Mouse (Mus musculus) G1E (cell line): ENCODE results near the gene Fam189b. TPM values are rescaled to one million over a fixed set of nuclear protein-coding genes. Genes with fewer than 3 reads are reported as not detected.

ENCODE experiments used
- ATAC-seq: 2 replicates; pipeline ENCODE4 v1.8.0; 2016; ENCODE audit warnings: mild to moderate bottlenecking; ENCODE audit not compliant: insufficient number of reproducible peaks, poor library complexity, low FRiP score, severe bottlenecking; ENCODE audit errors: extremely low read depth
- DNase-seq: peaks from one replicate; pipeline ENCODE4 v3.0.0; 2012; ENCODE audit warnings: low spot score
- H3K27me3 ChIP-seq: 2 replicates; pipeline ENCODE4 v1.6.1; 2012; ENCODE audit warnings: mild to moderate bottlenecking, low read length, inconsistent platforms; ENCODE audit not compliant: insufficient read depth
- H3K36me3 ChIP-seq: replicated peaks from 2 replicates; pipeline ENCODE3; 2012; ENCODE audit warnings: mild to moderate bottlenecking, inconsistent platforms
- H3K4me1 ChIP-seq: 2 replicates; pipeline ENCODE4 v1.6.1; 2012; ENCODE audit warnings: low read depth, low read length, inconsistent platforms, mixed read lengths; ENCODE audit not compliant: insufficient read depth
- H3K4me3 ChIP-seq: 2 replicates; pipeline ENCODE4 v1.5.1; 2012; ENCODE audit warnings: low read depth, mild to moderate bottlenecking, inconsistent platforms, low read length, moderate library complexity, mixed read lengths
- H3K9me3 ChIP-seq: replicated peaks from 2 replicates; pipeline ENCODE4 v1.6.1; 2012; ENCODE audit warnings: inconsistent platforms
- CTCF ChIP-seq: IDR thresholded peaks from 2 replicates; pipeline ENCODE4 v1.5.1; 2012; ENCODE audit warnings: low read depth, low read length, inconsistent platforms, mixed read lengths
- GATA1 ChIP-seq: IDR thresholded peaks from 2 replicates; pipeline ENCODE4 v1.6.1; 2012; ENCODE audit warnings: borderline replicate concordance, low read length, inconsistent platforms, mixed read lengths
- GATA2 ChIP-seq: IDR thresholded peaks from 2 replicates; pipeline ENCODE4 v1.6.1; 2012; ENCODE audit warnings: low read depth, low read length, inconsistent platforms, borderline replicate concordance
- POLR2AphosphoS5 ChIP-seq: IDR thresholded peaks from 2 replicates; pipeline ENCODE4 v1.6.1; 2012; ENCODE audit warnings: low read depth, low read length, inconsistent platforms; ENCODE audit not compliant: insufficient replicate concordance
- TAL1 ChIP-seq: conservative IDR thresholded peaks from 2 replicates; pipeline ENCODE4 v1.6.1; 2012; ENCODE audit warnings: low read depth, low read length, inconsistent platforms, mixed read lengths
- polyA plus RNA-seq: library from polyadenylated mRNA; stranded (reverse); fragments of >175 nt; gene quantifications from 2 replicates; pipeline ENCODE4 v1.2.3, GENCODE M21; 2012
- total RNA-seq, 2 experiments: library from RNA; stranded (forward) in 1 of 2; stranded (reverse) in 1 of 2; fragments of 200-1000 nt in 1 of 2; fragments of >200 nt in 1 of 2; fragmentation: Nextera tagmentation in 1 of 2; gene quantifications; 2 replicates each; pipeline ENCODE4 v1.2.3; 2014 to 2017

Fam189b gene
- total and polyA plus RNA-seq, 3 experiments, result 1.1 to 11.9 (median 3.5) TPM

DNA sequence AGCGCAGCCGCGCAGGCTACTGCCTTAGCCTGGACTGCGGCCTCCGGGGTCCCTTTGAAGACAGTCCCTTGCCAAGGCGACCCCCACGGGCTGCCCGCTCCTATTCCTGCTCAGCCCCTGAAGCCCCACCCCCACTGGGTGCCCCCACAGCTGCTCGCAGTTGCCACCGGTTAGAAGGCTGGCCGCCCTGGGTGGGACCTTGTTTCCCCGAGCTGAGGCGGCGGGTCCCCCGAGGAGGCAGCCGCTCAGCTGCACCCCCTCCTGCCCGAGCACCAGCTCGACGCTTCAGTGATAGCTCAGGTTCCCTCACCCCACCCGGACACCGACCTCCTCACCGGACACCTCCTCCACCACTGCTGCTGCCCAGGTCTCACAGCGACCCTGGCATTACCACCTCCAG is 4.3 kb downstream of the Fam189b start:
- peaks cover 60% of the 10 kb centered on the region for H3K36me3 ChIP-seq
- ATAC-seq (no peak), DNase-seq (no peak)
- H3K4me3 ChIP-seq, result no peak overlapping the region
- H3K9me3 ChIP-seq, result no peaks in the 10 kb centered on the region
- TF ChIP-seq TAL1, result no peak
- TF ChIP-seq POLR2AphosphoS5, result no peak
- TF ChIP-seq GATA1, result no peak
- no peak for TF ChIP-seq GATA2
- TF ChIP-seq CTCF, result no peak
- no peaks in the 10 kb centered on the region; the same call in 1 of the 2 replicates for H3K27me3 ChIP-seq
- peaks cover 29% of the 10 kb centered on the region for H3K4me1 ChIP-seq

DNA sequence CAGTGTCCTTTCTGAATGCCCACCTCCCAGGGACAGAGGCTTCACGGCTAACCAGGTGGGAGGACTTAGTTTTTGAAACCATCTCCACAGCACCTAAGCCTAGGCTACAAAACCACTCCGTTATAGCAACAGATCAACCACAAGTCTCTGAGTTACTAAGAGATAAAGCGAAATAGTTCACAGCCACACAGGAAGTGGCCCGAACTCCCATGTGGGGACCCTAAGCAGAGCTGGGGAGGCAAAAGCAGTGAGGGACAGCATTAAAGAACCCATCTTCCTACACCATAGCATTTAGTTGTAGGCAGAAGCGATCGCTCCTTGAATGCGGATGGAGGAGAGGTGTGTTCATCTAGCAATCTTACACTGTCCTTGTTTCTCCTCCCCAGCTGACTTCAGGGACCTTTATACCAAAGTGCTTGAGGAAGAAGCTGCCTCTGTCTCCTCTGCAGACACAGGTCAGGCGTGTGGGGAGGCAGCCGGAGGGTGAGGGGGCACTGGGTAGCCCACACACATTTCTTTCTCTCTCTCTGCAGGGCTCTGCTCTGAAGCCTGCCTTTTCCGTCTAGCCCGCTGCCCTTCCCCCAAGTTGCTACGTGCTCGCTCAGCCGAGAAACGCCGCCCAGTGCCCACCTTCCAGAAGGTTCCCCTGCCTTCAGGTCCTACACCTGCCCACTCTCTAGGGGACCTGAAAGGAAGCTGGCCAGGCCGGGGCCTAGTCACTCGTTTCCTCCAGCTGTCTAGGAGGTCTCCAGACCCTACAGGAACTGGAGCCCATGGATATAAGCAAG is 4.9 kb downstream of the Fam189b start:
- Histone ChIP-seq H3K9me3 (no peaks in the 10 kb centered on the region), H3K4me3 (no peak overlapping the region), H3K36me3 (peaks cover 53% of the 10 kb centered on the region), H3K27me3 (no peaks in the 10 kb centered on the region; the same call in 1 of the 2 replicates), H3K4me1 (peaks cover 22% of the 10 kb centered on the region)
- DNase-seq (no peak), ATAC-seq (no peak)
- no peak for TF ChIP-seq GATA2

DNA sequence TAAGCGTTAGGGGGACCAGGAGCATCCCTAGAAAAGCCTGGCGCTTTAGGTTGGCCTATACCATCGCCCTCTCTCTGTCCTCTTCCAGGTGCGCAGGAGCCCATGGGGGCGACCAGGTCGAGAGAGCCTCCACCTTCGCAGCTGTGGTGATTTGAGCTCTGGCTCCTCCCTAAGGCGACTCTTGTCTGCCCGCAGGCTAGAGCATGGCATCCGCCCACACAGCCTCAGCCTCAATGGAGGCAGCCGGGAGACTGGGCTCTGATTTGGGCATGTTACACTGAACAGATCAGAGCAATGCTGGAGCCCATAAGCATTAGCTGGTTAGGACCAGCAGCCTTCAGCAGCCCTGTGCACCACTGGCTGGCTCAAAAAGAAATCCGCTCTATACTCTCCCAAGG is 5.5 kb downstream of the Fam189b start:
- DNase-seq (no peak), ATAC-seq (no peak)
- Histone ChIP-seq H3K36me3 (peaks cover 47% of the 10 kb centered on the region), H3K27me3 (no peaks in the 10 kb centered on the region; the same call in 1 of the 2 replicates), H3K4me3 (no peak overlapping the region), H3K9me3 (no peaks in the 10 kb centered on the region), H3K4me1 (peaks cover 16% of the 10 kb centered on the region)
- TF ChIP-seq GATA1 (no peak), CTCF (no peak), GATA2 (no peak), POLR2AphosphoS5 (no peak), TAL1 (no peak)

DNA sequence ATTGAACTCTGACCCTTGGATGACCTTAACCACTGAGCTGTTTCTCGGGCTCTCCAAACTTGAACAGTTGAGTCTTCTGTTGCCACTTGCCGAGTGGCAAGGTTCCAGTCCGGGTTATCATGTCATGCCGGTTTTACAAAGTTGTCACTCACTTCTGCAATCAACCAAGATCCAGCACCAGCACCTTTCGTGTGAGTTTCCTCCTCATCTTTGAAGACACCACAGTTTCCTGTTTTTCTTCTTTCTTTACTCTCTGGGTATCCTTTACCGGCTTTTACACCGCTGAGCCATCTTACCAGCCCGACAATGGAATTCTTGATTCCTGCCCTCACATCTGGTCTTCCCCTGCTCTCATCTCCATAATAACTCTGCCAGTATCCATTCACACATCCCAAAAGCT is 7.5 kb downstream of the Fam189b start:
- Histone ChIP-seq H3K9me3 (no peaks in the 10 kb centered on the region), H3K36me3 (peaks cover 30% of the 10 kb centered on the region), H3K27me3 (no peaks in the 10 kb centered on the region; the same call in 1 of the 2 replicates), H3K4me1 (peaks cover 18% of the 10 kb centered on the region), H3K4me3 (no peak overlapping the region)
- DNase-seq (no peak), ATAC-seq (no peak)
- TF ChIP-seq GATA2 (no peak), TAL1 (no peak), POLR2AphosphoS5 (no peak), CTCF (no peak), GATA1 (no peak)

DNA sequence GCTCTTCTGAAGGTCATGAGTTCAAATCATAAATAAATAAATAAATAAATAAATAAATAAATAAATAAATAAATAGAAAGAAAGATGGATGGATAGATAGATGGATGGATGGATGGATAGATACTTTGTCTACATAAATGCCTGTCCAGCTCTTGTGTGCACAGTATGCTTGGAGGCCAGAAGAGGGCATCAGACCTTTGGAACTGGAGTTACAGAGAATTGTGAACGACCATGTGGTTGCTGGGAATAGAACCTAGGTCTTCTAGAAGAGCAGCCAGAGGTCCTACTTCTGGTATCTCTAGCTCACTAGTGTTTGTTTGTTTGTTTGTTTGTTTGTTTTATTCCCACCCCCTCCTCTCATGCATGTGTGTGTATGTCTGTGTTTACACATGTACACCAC is 10.4 kb downstream of the Fam189b start:
- ATAC-seq (no peak), DNase-seq (no peak)
- H3K9me3 ChIP-seq, result no peaks in the 10 kb centered on the region
- peaks cover 22% of the 10 kb centered on the region for H3K4me1 ChIP-seq
- peaks cover 6% of the 10 kb centered on the region for H3K36me3 ChIP-seq
- TF ChIP-seq TAL1, result no peak
- no peak for TF ChIP-seq POLR2AphosphoS5
- no peak for TF ChIP-seq GATA2
- no peak for TF ChIP-seq GATA1
- TF ChIP-seq CTCF, result no peak
- no peaks in the 10 kb centered on the region; the same call in none of the 2 replicates for H3K27me3 ChIP-seq
- H3K4me3 ChIP-seq, result no peak overlapping the region

DNA sequence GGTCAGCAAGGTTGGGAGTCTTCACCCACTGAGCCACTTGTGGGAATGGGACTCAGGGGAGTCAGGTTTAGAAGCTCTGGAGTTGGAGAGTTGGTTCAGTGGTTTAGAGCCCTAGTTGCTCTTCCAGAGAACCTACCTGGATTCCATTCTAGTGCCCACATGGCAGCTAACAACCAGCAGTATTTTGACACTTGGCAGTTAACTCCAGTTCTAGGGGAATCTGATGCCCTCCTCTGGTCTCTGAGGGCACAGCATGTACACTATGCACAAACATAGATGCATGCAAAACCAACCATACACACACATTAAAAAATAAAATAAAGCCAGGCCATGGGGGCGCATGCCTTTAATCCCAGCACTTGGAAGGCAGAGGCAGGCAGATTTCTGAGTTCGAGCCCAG is 10.9 kb downstream of the Fam189b start:
- H3K4me3 ChIP-seq, result no peak overlapping the region
- H3K27me3 ChIP-seq, result no peaks in the 10 kb centered on the region; the same call in 1 of the 2 replicates
- ATAC-seq (no peak), DNase-seq (no peak)
- no peaks in the 10 kb centered on the region for H3K9me3 ChIP-seq
- no peak for TF ChIP-seq CTCF
- no peak for TF ChIP-seq POLR2AphosphoS5
- TF ChIP-seq GATA1, result no peak
- no peak for TF ChIP-seq GATA2
- no peak for TF ChIP-seq TAL1
- H3K4me1 ChIP-seq, result peaks cover 22% of the 10 kb centered on the region
- H3K36me3 ChIP-seq, result peaks cover 1% of the 10 kb centered on the region
